Mouse (Mus musculus) small intestine, adult 2 months (tissue): Measurements from ENCODE around the gene Hsd17b1.

ENCODE experiments used
- CTCF ChIP-seq: fragments of 200-500 bp; IDR thresholded peaks from 2 replicates; pipeline ENCODE4 v1.5.1; 2012; ENCODE audit warnings: low read depth, mild to moderate bottlenecking, control low read depth, inconsistent platforms, low read length, moderate library complexity, mixed read lengths; ENCODE audit not compliant: insufficient replicate concordance, insufficient read length; ENCODE audit errors: extremely low read depth
- POLR2A ChIP-seq: fragments of 200-500 bp; IDR thresholded peaks from 2 replicates; pipeline ENCODE4 v1.6.1; 2012; ENCODE audit warnings: low read depth, mild to moderate bottlenecking, control low read depth, inconsistent platforms, low read length, moderate library complexity

GRCm38 (mm10) chr11:101055418-101055817 lies 22.8 kb upstream of the Hsd17b1 start:
- TF ChIP-seq POLR2A (no peak), CTCF (no peak)
